Mouse (Mus musculus) kidney, adult 2 months (tissue): ENCODE data around the gene Adcy5.

ENCODE experiments used
- CTCF ChIP-seq: fragments of 200-500 bp; conservative IDR thresholded peaks from 2 replicates; pipeline ENCODE4 v1.5.1; 2011; ENCODE audit warnings: low read depth, mild to moderate bottlenecking, control low read depth, low read length, moderate library complexity, mixed read lengths; ENCODE audit not compliant: insufficient read depth, insufficient read length
- POLR2A ChIP-seq: fragments of 200-500 bp; IDR thresholded peaks from one replicate; pipeline ENCODE4 v1.6.1; 2011; ENCODE audit warnings: low read depth, low read length, control low read depth

GRCm38 (mm10) chr16:35208796-35209195 lies 54.1 kb downstream of the Adcy5 start:
- TF ChIP-seq POLR2A (no peak), CTCF (no peak)
